Mouse (Mus musculus) lung, postnatal 0 days (tissue): Measurements from ENCODE around the gene Pomt1. TPM values are rescaled to one million over a fixed set of nuclear protein-coding genes. Genes with fewer than 3 reads are reported as not detected.

Experiments used
- ATAC-seq: fragments of 200-750 bp; cut with Nextera tagmentation; 2 replicates; pipeline ENCODE4 v1.8.0; 2017; ENCODE audit warnings: moderate library complexity
- DNase-seq: peaks from one replicate; pipeline ENCODE4 v3.0.0-alpha.2; 2016; ENCODE audit warnings: low spot score
- H3K27ac ChIP-seq: fragments of 300-500 bp; sonication (generic); 2 replicates; pipeline ENCODE4 v1.5.1; 2014; ENCODE audit warnings: antibody characterized with exemption, mild to moderate bottlenecking, low read length, mixed read lengths
- H3K27me3 ChIP-seq: fragments of 300-500 bp; sonication (generic); replicated peaks from 2 replicates; pipeline ENCODE4 v1.6.1; 2014; ENCODE audit warnings: low read length, mixed read lengths; ENCODE audit not compliant: insufficient read depth
- H3K36me3 ChIP-seq: fragments of 300-500 bp; sonication (generic); 2 replicates; pipeline ENCODE4 v1.6.1; 2014; ENCODE audit warnings: low read length, mixed read lengths; ENCODE audit not compliant: insufficient read depth
- H3K4me1 ChIP-seq: fragments of 300-500 bp; sonication (generic); 2 replicates; pipeline ENCODE4 v1.6.1; 2014; ENCODE audit warnings: antibody characterized with exemption, low read depth, low read length, mixed read lengths; ENCODE audit not compliant: insufficient read depth
- H3K4me2 ChIP-seq: fragments of 300-500 bp; sonication (generic); replicated peaks from 2 replicates; pipeline ENCODE4 v1.6.1; 2014; ENCODE audit warnings: low read depth, mild to moderate bottlenecking, low read length, moderate library complexity, mixed read lengths
- H3K4me3 ChIP-seq: fragments of 300-500 bp; sonication (generic); 2 replicates; pipeline ENCODE4 v1.5.1; 2014; ENCODE audit warnings: low read depth, low read length
- H3K9ac ChIP-seq: fragments of 300-500 bp; sonication (generic); replicated peaks from 2 replicates; pipeline ENCODE4 v1.6.1; 2014; ENCODE audit warnings: low read depth, mild to moderate bottlenecking
- H3K9me3 ChIP-seq: fragments of 300-500 bp; sonication (generic); 2 replicates; pipeline ENCODE4 v1.6.1; 2016; ENCODE audit warnings: low read length, mixed read lengths
- CTCF ChIP-seq: IDR thresholded peaks from 2 replicates; pipeline ENCODE4 v1.5.1; 2016; ENCODE audit warnings: antibody characterized with exemption, mild to moderate bottlenecking
- EP300 ChIP-seq: IDR thresholded peaks from 2 replicates; pipeline ENCODE4 v1.6.1; 2016; ENCODE audit warnings: antibody characterized with exemption, mild to moderate bottlenecking, control low read depth
- WGBS: fragments of 180-500 bp; shearing (Covaris S2); extraction: QIAGEN DNeasy Blood & Tissue Kit; methylation state at CpG from one replicate; pipeline ENCODE4 v1.1.7; 2014; 5-methylcytosine and 5-hydroxymethylcytosine counted together
- polyA plus RNA-seq: library from polyadenylated mRNA; unstranded; fragments of >200 nt; fragmentation: Nextera tagmentation; extraction: Ambion mirVana; gene quantifications from 2 replicates; pipeline ENCODE4 v1.2.1, GENCODE M21; 2015

Gene Pomt1
- polyA plus RNA-seq, 1 experiment from 2014 or later = 9.2 TPM

DNA sequence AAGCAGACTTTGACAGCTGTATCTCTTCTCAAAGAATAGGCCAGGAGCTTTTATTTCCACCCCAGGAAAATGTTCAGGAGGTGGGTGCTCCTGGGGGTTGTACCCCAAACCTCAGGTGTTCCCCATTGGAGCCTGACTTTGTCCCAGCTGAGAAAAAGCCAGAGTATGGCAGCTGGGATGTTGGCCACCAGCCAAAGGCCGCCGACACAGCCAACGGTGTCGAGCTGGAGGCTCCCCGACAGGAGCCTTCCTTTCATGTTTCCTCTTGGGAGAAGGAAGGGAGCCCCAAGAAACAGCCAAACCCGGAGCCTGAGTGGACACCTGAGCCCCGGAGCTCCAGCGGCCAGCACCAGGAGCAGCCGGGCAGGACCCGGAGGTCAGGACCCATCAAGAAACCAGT, 23.4 kb upstream of the Pomt1 start:
- H3K9ac ChIP-seq = no peak overlapping the region
- no peaks in the 10 kb centered on the region for H3K9me3 ChIP-seq
- H3K4me3 ChIP-seq = no peak overlapping the region
- no peak overlapping the region; the same call in 1 of the 2 replicates for H3K27ac ChIP-seq
- no peak overlapping the region for H3K4me2 ChIP-seq
- H3K27me3 ChIP-seq = no peaks in the 10 kb centered on the region
- H3K36me3 ChIP-seq = peaks cover 77% of the 10 kb centered on the region
- ATAC-seq = no peak
- no peak for TF ChIP-seq CTCF
- TF ChIP-seq EP300 = no peak
- DNase-seq = no peak
- WGBS = 45% methylated on average over 10 of the region's 10 CpGs
- H3K4me1 ChIP-seq = no peaks in the 10 kb centered on the region

GRCm38 (mm10) chr2:32215576-32215975, 20.8 kb upstream of the Pomt1 start:
- DNase-seq (no peak), ATAC-seq (no peak)
- no peak for TF ChIP-seq EP300
- no peak for TF ChIP-seq CTCF
- Histone ChIP-seq H3K4me3 (no peak overlapping the region), H3K27ac (no peak overlapping the region), H3K4me1 (no peaks in the 10 kb centered on the region), H3K27me3 (no peaks in the 10 kb centered on the region), H3K4me2 (no peak overlapping the region), H3K9me3 (no peaks in the 10 kb centered on the region), H3K36me3 (peaks cover 84% of the 10 kb centered on the region), H3K9ac (no peak overlapping the region)
- WGBS = 85% methylated on average over 10 of the region's 10 CpGs

- H3K4me2 ChIP-seq = no peak overlapping the region
- no peaks in the 10 kb centered on the region for H3K27me3 ChIP-seq
- H3K27ac ChIP-seq = no peak overlapping the region
- no peak for DNase-seq
- ATAC-seq = no peak
- H3K4me1 ChIP-seq = no peaks in the 10 kb centered on the region
- no peak overlapping the region for H3K9ac ChIP-seq
- WGBS = 82% methylated on average over 10 of the region's 10 CpGs
- H3K36me3 ChIP-seq = peaks cover 89% of the 10 kb centered on the region
- no peak for TF ChIP-seq EP300
- no peak for TF ChIP-seq CTCF
- no peaks in the 10 kb centered on the region for H3K9me3 ChIP-seq
- H3K4me3 ChIP-seq = no peak overlapping the region
These were observed 19.9 kb upstream of the Pomt1 start for GRCm38 (mm10) chr2:32216506-32216905.

GRCm38 (mm10) chr2:32217656-32218055, 18.7 kb upstream of the Pomt1 start:
- Histone ChIP-seq H3K36me3 (peaks cover 92% of the 10 kb centered on the region), H3K4me2 (no peak overlapping the region), H3K4me3 (no peak overlapping the region), H3K27me3 (no peaks in the 10 kb centered on the region), H3K27ac (no peak overlapping the region), H3K9me3 (no peaks in the 10 kb centered on the region), H3K4me1 (no peaks in the 10 kb centered on the region), H3K9ac (no peak overlapping the region)
- ATAC-seq = no peak
- WGBS = 89% methylated on average over 8 of the region's 8 CpGs
- DNase-seq = no peak
- TF ChIP-seq EP300 = no peak
- no peak for TF ChIP-seq CTCF

DNA sequence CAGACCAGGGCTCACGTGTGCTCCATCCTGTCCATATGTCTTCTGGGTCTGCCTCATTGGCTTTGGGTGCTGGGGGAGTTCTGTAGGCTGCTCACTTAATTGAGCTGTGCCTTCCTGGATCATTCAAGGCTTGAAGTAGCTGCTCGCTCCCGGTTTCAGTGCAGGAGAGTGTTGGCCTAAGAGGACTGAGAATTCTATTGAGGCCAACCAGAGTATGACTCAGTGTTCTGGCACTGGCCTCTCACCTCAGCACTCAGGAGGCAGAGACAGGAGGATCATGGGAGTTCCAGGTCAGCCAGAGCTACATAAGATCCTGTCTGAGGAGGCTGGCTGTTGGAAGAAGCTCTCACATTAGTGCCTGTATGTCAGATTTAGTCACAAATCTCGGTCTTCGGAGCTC, 18.3 kb upstream of the Pomt1 start:
- Histone ChIP-seq H3K36me3 (peaks cover 96% of the 10 kb centered on the region), H3K4me3 (no peak overlapping the region), H3K9ac (no peak overlapping the region), H3K4me2 (no peak overlapping the region), H3K4me1 (no peaks in the 10 kb centered on the region), H3K27me3 (no peaks in the 10 kb centered on the region), H3K9me3 (no peaks in the 10 kb centered on the region), H3K27ac (no peak overlapping the region)
- no peak for DNase-seq
- TF ChIP-seq EP300 (no peak), CTCF (no peak)
- ATAC-seq = no peak
- 89% methylated on average over 5 of the region's 5 CpGs for WGBS

DNA sequence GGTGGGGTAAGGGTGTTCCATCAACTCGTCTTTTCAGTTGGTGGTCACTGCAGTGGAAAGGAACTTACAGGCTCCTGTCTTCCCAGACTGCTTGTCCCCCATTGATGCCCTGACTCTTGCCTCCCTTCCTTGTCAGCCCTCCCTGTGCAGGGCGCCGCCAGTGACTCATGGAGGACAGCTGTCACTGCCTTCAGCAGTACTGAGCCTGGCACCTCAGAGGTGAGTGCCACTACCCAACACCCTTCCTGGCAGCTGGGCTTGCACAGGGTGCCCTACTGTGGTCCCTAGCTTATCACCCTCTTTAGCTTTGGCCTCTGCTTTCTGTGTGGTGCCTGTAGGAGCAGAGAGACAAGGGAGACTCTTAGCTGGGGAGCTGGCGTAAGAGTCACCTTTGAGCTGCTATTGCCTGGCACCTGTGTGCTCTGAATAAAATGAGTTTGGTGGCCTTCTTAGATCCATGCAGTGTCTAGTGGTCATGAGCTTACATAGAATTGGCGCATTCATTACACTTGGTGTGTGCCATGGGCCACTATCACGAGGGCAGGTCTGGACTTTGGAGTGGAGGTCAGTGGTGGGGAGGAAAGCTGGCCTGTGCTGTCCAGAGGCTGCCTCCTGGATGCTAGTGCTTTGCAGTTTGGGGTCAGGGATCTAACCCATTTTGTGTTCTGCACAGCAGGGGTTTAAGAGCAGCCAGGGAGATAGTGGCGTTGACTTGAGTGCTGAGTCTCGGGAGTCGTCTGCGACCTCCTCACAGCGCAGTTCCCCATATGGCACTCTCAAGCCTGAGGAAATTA, 17.7 kb upstream of the Pomt1 start:
- Histone ChIP-seq H3K27ac (no peak overlapping the region), H3K4me1 (no peaks in the 10 kb centered on the region), H3K4me3 (no peak overlapping the region), H3K9me3 (no peaks in the 10 kb centered on the region), H3K9ac (no peak overlapping the region), H3K4me2 (no peak overlapping the region), H3K27me3 (no peaks in the 10 kb centered on the region), H3K36me3 (peaks cover 96% of the 10 kb centered on the region)
- TF ChIP-seq EP300 (no peak), CTCF (no peak)
- WGBS = 90% methylated on average over 11 of the region's 11 CpGs
- ATAC-seq = no peak
- DNase-seq = no peak

- Histone ChIP-seq H3K4me1 (no peaks in the 10 kb centered on the region), H3K4me2 (no peak overlapping the region), H3K27ac (no peak overlapping the region), H3K36me3 (peaks cover 95% of the 10 kb centered on the region), H3K4me3 (no peak overlapping the region), H3K9me3 (no peaks in the 10 kb centered on the region), H3K27me3 (no peaks in the 10 kb centered on the region), H3K9ac (no peak overlapping the region)
- TF ChIP-seq CTCF (no peak), EP300 (no peak)
- 92% methylated on average over 14 of the region's 14 CpGs for WGBS
- ATAC-seq (no peak), DNase-seq (no peak)
These were observed 16.9 kb upstream of the Pomt1 start for GRCm38 (mm10) chr2:32219501-32219900.
